Mouse (Mus musculus) right cerebral cortex, postnatal 10 days (tissue): Measurements from ENCODE around the gene Tbc1d2.
A peak's percentile ranks its signal among the peaks of the same experiment; 100 is the strongest.

ENCODE experiments used
- DNase-seq, 2 experiments: peaks; one replicate each; pipeline ENCODE4 v3.0.0; 2021; ENCODE audit warnings: low spot score in 2 of 2

The Tbc1d2 gene

GRCm38 (mm10) chr4:46650086-46650753, at the start of gene Tbc1d2:
TSS of gene Tbc1d2 (minus strand) at chr4:46650209.
- peak; percentile 94 for DNase-seq

- DNase-seq, result no peak
These were observed 46.5 kb upstream of the Tbc1d2 start for GRCm38 (mm10) chr4:46696467-46696866.

GRCm38 (mm10) chr4:46690565-46690964, 40.6 kb upstream of the Tbc1d2 start:
- DNase-seq, result no peak

GRCm38 (mm10) chr4:46690023-46690420, 40.0 kb upstream of the Tbc1d2 start:
- no peak for DNase-seq

- DNase-seq, result peak; percentile 77 to 83
These were observed 39.5 kb upstream of the Tbc1d2 start for GRCm38 (mm10) chr4:46689397-46690022.

- no peak for DNase-seq
These were observed 38.3 kb upstream of the Tbc1d2 start for GRCm38 (mm10) chr4:46688213-46688832.

GRCm38 (mm10) chr4:46684160-46684559, 34.2 kb upstream of the Tbc1d2 start:
- peak; percentile 83 to 90 for DNase-seq

- DNase-seq, result no peak
These were observed 26.6 kb upstream of the Tbc1d2 start for GRCm38 (mm10) chr4:46676646-46677045.

- no peak for DNase-seq
These were observed 26.0 kb upstream of the Tbc1d2 start for GRCm38 (mm10) chr4:46675992-46676391.

GRCm38 (mm10) chr4:46675272-46675785, 25.3 kb upstream of the Tbc1d2 start:
- DNase-seq, result no peak

- DNase-seq, result no peak
These were observed 18.6 kb upstream of the Tbc1d2 start for GRCm38 (mm10) chr4:46668620-46669019.

- no peak for DNase-seq
These were observed 16.4 kb upstream of the Tbc1d2 start for GRCm38 (mm10) chr4:46666420-46666819.

GRCm38 (mm10) chr4:46665371-46665774, 15.4 kb upstream of the Tbc1d2 start:
- no peak for DNase-seq

GRCm38 (mm10) chr4:46664123-46665009, 14.4 kb upstream of the Tbc1d2 start:
- peak; percentile 48 for DNase-seq

GRCm38 (mm10) chr4:46661433-46661832, 11.4 kb upstream of the Tbc1d2 start:
- no peak for DNase-seq

- no peak for DNase-seq
These were observed 8.9 kb upstream of the Tbc1d2 start for GRCm38 (mm10) chr4:46658946-46659345.

GRCm38 (mm10) chr4:46657116-46657515, 7.1 kb upstream of the Tbc1d2 start:
- DNase-seq, result peak; percentile 66 to 84

- DNase-seq, result no peak
These were observed 5.9 kb upstream of the Tbc1d2 start for GRCm38 (mm10) chr4:46655956-46656355.

- no peak for DNase-seq
These were observed 5.3 kb upstream of the Tbc1d2 start for GRCm38 (mm10) chr4:46655298-46655697.

GRCm38 (mm10) chr4:46649161-46649560, 848 bp downstream of the Tbc1d2 start:
- no peak for DNase-seq

- no peak for DNase-seq
These were observed 6.3 kb downstream of the Tbc1d2 start for GRCm38 (mm10) chr4:46643676-46644112.
